Mouse (Mus musculus) hindbrain, embryonic 16.5 days (tissue): ENCODE measurements around the gene Peli1. TPM values are rescaled to one million over a fixed set of nuclear protein-coding genes. Genes with fewer than 3 reads are reported as not detected.

Source experiments
- ATAC-seq: fragments of 200-750 bp; cut with Nextera tagmentation; 2 replicates; pipeline ENCODE4 v1.8.0; 2017; ENCODE audit warnings: moderate TSS enrichment, moderate library complexity
- H3K27ac ChIP-seq: fragments of 300-500 bp; sonication (generic); 2 replicates; pipeline ENCODE4 v1.5.1; 2014; ENCODE audit warnings: low read depth, mild to moderate bottlenecking, control low read depth, low read length, moderate library complexity
- H3K27me3 ChIP-seq: fragments of 300-500 bp; sonication (generic); replicated peaks from 2 replicates; pipeline ENCODE4 v1.6.1; 2014; ENCODE audit warnings: low read length; ENCODE audit not compliant: control insufficient read depth, insufficient read depth
- H3K36me3 ChIP-seq: fragments of 300-500 bp; sonication (generic); 2 replicates; pipeline ENCODE4 v1.6.1; 2014; ENCODE audit warnings: mild to moderate bottlenecking, low read length, moderate library complexity, mixed read lengths; ENCODE audit not compliant: control insufficient read depth, insufficient read depth
- H3K4me1 ChIP-seq: fragments of 300-500 bp; sonication (generic); 2 replicates; pipeline ENCODE4 v1.6.1; 2014; ENCODE audit warnings: low read depth, low read length; ENCODE audit not compliant: control insufficient read depth, insufficient read depth
- H3K4me2 ChIP-seq: fragments of 300-500 bp; sonication (generic); 2 replicates; pipeline ENCODE4 v1.6.1; 2014; ENCODE audit warnings: mild to moderate bottlenecking, low read length, control low read depth, moderate library complexity
- H3K4me3 ChIP-seq: fragments of 300-500 bp; sonication (generic); 2 replicates; pipeline ENCODE4 v1.5.1; 2014; ENCODE audit warnings: mild to moderate bottlenecking, low read length, control low read depth, moderate library complexity
- H3K9ac ChIP-seq: fragments of 300-500 bp; sonication (generic); 2 replicates; pipeline ENCODE4 v1.6.1; 2014; ENCODE audit warnings: low read depth, mild to moderate bottlenecking, control low read depth, low read length, moderate library complexity
- H3K9me3 ChIP-seq: fragments of 300-500 bp; sonication (generic); 2 replicates; pipeline ENCODE4 v1.6.1; 2014; ENCODE audit warnings: mild to moderate bottlenecking, low read length, moderate library complexity; ENCODE audit not compliant: control insufficient read depth
- WGBS: fragments of 180-500 bp; shearing (Covaris S2); extraction: QIAGEN DNeasy Blood & Tissue Kit; methylation state at CpG from one replicate; pipeline ENCODE4 v1.1.7; 2014; 5-methylcytosine and 5-hydroxymethylcytosine counted together
- polyA plus RNA-seq: library from polyadenylated mRNA; unstranded; fragments of >200 nt; fragmentation: Nextera tagmentation; extraction: Ambion mirVana; gene quantifications from 2 replicates; pipeline ENCODE4 v1.2.1, GENCODE M21; 2015

The Peli1 gene
- polyA plus RNA-seq, result 51.8 and 55.7 TPM in 2 replicates

GRCm38 (mm10) chr11:21091067-21091427 lies at the start of gene Peli1:
Gene Peli1 (plus strand): TSS chr11:21091291.
- under 1% methylated on average over 24 of the region's 24 CpGs for WGBS
- ATAC-seq, result peak; percentile 99
- Histone ChIP-seq H3K4me1 (peaks cover 10% of the 10 kb centered on the region), H3K27me3 (no peaks in the 10 kb centered on the region), H3K36me3 (no peaks in the 10 kb centered on the region), H3K4me3 (peak within 1 kb of the TSS; percentile 95), H3K9ac (peak within 1 kb of the TSS; percentile 99), H3K4me2 (peak within 1 kb of the TSS; percentile 65), H3K9me3 (no peaks in the 10 kb centered on the region), H3K27ac (peak within 1 kb of the TSS; percentile 99)

- H3K4me3 ChIP-seq, result no peak overlapping the region
- no peak overlapping the region for H3K4me2 ChIP-seq
- no peak overlapping the region for H3K27ac ChIP-seq
- WGBS, result 93% methylated on average over 5 of the region's 5 CpGs
- no peak for ATAC-seq
- no peaks in the 10 kb centered on the region for H3K4me1 ChIP-seq
- no peaks in the 10 kb centered on the region for H3K27me3 ChIP-seq
- no peak overlapping the region for H3K9ac ChIP-seq
- no peaks in the 10 kb centered on the region for H3K9me3 ChIP-seq
- H3K36me3 ChIP-seq, result no peaks in the 10 kb centered on the region
These were observed 48.5 kb upstream of the Peli1 start for GRCm38 (mm10) chr11:21042590-21042989.

GRCm38 (mm10) chr11:21046188-21046587 lies 44.9 kb upstream of the Peli1 start:
- H3K9me3 ChIP-seq, result no peaks in the 10 kb centered on the region
- no peak overlapping the region for H3K4me2 ChIP-seq

GRCm38 (mm10) chr11:21047921-21048320 lies 43.2 kb upstream of the Peli1 start:
- ATAC-seq, result no peak
- Histone ChIP-seq H3K9ac (no peak overlapping the region), H3K27ac (no peak overlapping the region), H3K9me3 (no peaks in the 10 kb centered on the region), H3K4me2 (no peak overlapping the region), H3K36me3 (no peaks in the 10 kb centered on the region), H3K27me3 (no peaks in the 10 kb centered on the region), H3K4me1 (no peaks in the 10 kb centered on the region), H3K4me3 (no peak overlapping the region)
- 76% methylated on average over 2 of the region's 2 CpGs for WGBS

More at GRCm38 (mm10) chr11:21046188-21046587, 44.9 kb upstream of the Peli1 start:
- Histone ChIP-seq H3K27me3 (no peaks in the 10 kb centered on the region), H3K27ac (no peak overlapping the region), H3K36me3 (no peaks in the 10 kb centered on the region), H3K4me3 (no peak overlapping the region), H3K9ac (no peak overlapping the region), H3K4me1 (no peaks in the 10 kb centered on the region)
- WGBS, result 90% methylated on average over 2 of the region's 2 CpGs
- ATAC-seq, result no peak

- WGBS, result 88% methylated on average over 9 of the region's 9 CpGs
- no peak overlapping the region for H3K9ac ChIP-seq
- ATAC-seq, result no peak
- H3K4me1 ChIP-seq, result no peaks in the 10 kb centered on the region
- no peak overlapping the region for H3K27ac ChIP-seq
- H3K4me3 ChIP-seq, result no peak overlapping the region
- H3K27me3 ChIP-seq, result no peaks in the 10 kb centered on the region
- H3K36me3 ChIP-seq, result no peaks in the 10 kb centered on the region
- H3K4me2 ChIP-seq, result no peak overlapping the region
- H3K9me3 ChIP-seq, result no peaks in the 10 kb centered on the region
These were observed 39.4 kb upstream of the Peli1 start for GRCm38 (mm10) chr11:21051716-21052115.

- Histone ChIP-seq H3K4me1 (no peaks in the 10 kb centered on the region), H3K4me3 (no peak overlapping the region), H3K27ac (no peak overlapping the region), H3K27me3 (no peaks in the 10 kb centered on the region), H3K36me3 (no peaks in the 10 kb centered on the region), H3K9me3 (no peaks in the 10 kb centered on the region), H3K4me2 (no peak overlapping the region), H3K9ac (no peak overlapping the region)
- ATAC-seq, result no peak
These were observed 36.5 kb upstream of the Peli1 start for GRCm38 (mm10) chr11:21054587-21054986.

- H3K4me3 ChIP-seq, result no peak overlapping the region
- no peaks in the 10 kb centered on the region for H3K4me1 ChIP-seq
- 90% methylated on average over 13 of the region's 13 CpGs for WGBS
- no peak for ATAC-seq
- no peak overlapping the region for H3K27ac ChIP-seq
- H3K36me3 ChIP-seq, result no peaks in the 10 kb centered on the region
- no peak overlapping the region for H3K4me2 ChIP-seq
- no peaks in the 10 kb centered on the region for H3K27me3 ChIP-seq
- no peaks in the 10 kb centered on the region for H3K9me3 ChIP-seq
- no peak overlapping the region for H3K9ac ChIP-seq
These were observed 34.8 kb upstream of the Peli1 start for GRCm38 (mm10) chr11:21056109-21056850.

- no peak overlapping the region for H3K9ac ChIP-seq
- H3K36me3 ChIP-seq, result no peaks in the 10 kb centered on the region
- no peak overlapping the region for H3K27ac ChIP-seq
- no peak overlapping the region for H3K4me3 ChIP-seq
- WGBS, result 83% methylated on average over 17 of the region's 17 CpGs
- H3K4me2 ChIP-seq, result no peak overlapping the region
- no peaks in the 10 kb centered on the region for H3K4me1 ChIP-seq
- ATAC-seq, result no peak
- no peaks in the 10 kb centered on the region for H3K9me3 ChIP-seq
- no peaks in the 10 kb centered on the region for H3K27me3 ChIP-seq
These were observed 33.3 kb upstream of the Peli1 start for GRCm38 (mm10) chr11:21057511-21058414.

GRCm38 (mm10) chr11:21058415-21058781 lies 32.7 kb upstream of the Peli1 start:
- H3K27me3 ChIP-seq, result no peaks in the 10 kb centered on the region
- 87% methylated on average over 5 of the region's 5 CpGs for WGBS
- H3K4me3 ChIP-seq, result no peak overlapping the region
- no peak overlapping the region for H3K27ac ChIP-seq
- no peak for ATAC-seq
- H3K36me3 ChIP-seq, result no peaks in the 10 kb centered on the region
- H3K4me2 ChIP-seq, result no peak overlapping the region
- no peaks in the 10 kb centered on the region for H3K4me1 ChIP-seq
- no peaks in the 10 kb centered on the region for H3K9me3 ChIP-seq
- no peak overlapping the region for H3K9ac ChIP-seq
